Mouse (Mus musculus) kidney, adult 2 months (tissue): ENCODE results near the gene Sh2d1b2. TPM values are rescaled to one million over a fixed set of nuclear protein-coding genes. Genes with fewer than 3 reads are reported as not detected.
A peak's percentile ranks its signal among the peaks of the same experiment; 100 is the strongest.

ENCODE experiments used
- DNase-seq: peaks from one replicate; pipeline ENCODE4 v3.0.0; 2021
- H3K27ac ChIP-seq: fragments of 200-500 bp; 2 replicates; pipeline ENCODE4 v1.5.1; 2012; ENCODE audit warnings: low read depth, low read length, control low read depth, inconsistent platforms; ENCODE audit not compliant: insufficient read depth
- H3K27me3 ChIP-seq: fragments of 200-500 bp; replicated peaks from 2 replicates; pipeline ENCODE4 v1.6.1; 2012; ENCODE audit warnings: mild to moderate bottlenecking, moderate library complexity, low read length, inconsistent platforms; ENCODE audit not compliant: control insufficient read depth, insufficient read depth
- H3K36me3 ChIP-seq: fragments of 200-500 bp; 2 replicates; pipeline ENCODE4 v1.6.1; 2012; ENCODE audit warnings: mild to moderate bottlenecking, moderate library complexity, low read length, inconsistent platforms; ENCODE audit not compliant: control insufficient read depth, insufficient read depth
- H3K4me1 ChIP-seq: fragments of 200-500 bp; 2 replicates; pipeline ENCODE4 v1.6.1; 2011; ENCODE audit warnings: low read length; ENCODE audit not compliant: control insufficient read depth, insufficient read depth
- H3K4me3 ChIP-seq: fragments of 200-500 bp; 2 replicates; pipeline ENCODE4 v1.5.1; 2011; ENCODE audit warnings: mild to moderate bottlenecking, low read depth, low read length, control low read depth; ENCODE audit not compliant: insufficient read depth
- CTCF ChIP-seq: fragments of 200-500 bp; conservative IDR thresholded peaks from 2 replicates; pipeline ENCODE4 v1.5.1; 2011; ENCODE audit warnings: low read depth, mild to moderate bottlenecking, control low read depth, low read length, moderate library complexity, mixed read lengths; ENCODE audit not compliant: insufficient read depth, insufficient read length
- POLR2A ChIP-seq: fragments of 200-500 bp; IDR thresholded peaks from one replicate; pipeline ENCODE4 v1.6.1; 2011; ENCODE audit warnings: low read depth, low read length, control low read depth
- WGBS: fragments of 180-500 bp; shearing (Covaris S2); methylation state at CpG from one replicate; pipeline ENCODE4 v1.1.7; 2018; 5-methylcytosine and 5-hydroxymethylcytosine counted together
- polyA plus RNA-seq: library from polyadenylated mRNA; depleted of rRNA; stranded (reverse); fragments of >200 nt; gene quantifications from 2 replicates; pipeline ENCODE4 v1.2.3, GENCODE M21; 2012

The Sh2d1b2 gene
- polyA plus RNA-seq, 1 experiment = not detected

- Histone ChIP-seq H3K27ac (no peak overlapping the region), H3K4me1 (no peaks in the 10 kb centered on the region; the same call in 1 of the 2 replicates), H3K36me3 (no peaks in the 10 kb centered on the region), H3K27me3 (no peaks in the 10 kb centered on the region), H3K4me3 (no peak overlapping the region)
- TF ChIP-seq CTCF (no peak), POLR2A (no peak)
- peak; percentile 78 for DNase-seq
Observed at GRCm38 (mm10) chr1:170220351-170220750, 12.2 kb upstream of the Sh2d1b2 start.

- 72% methylated on average over 2 of the region's 2 CpGs for whole genome bisulfite sequencing
- no peak overlapping the region for H3K27ac ChIP-seq
- TF ChIP-seq POLR2A = no peak
- no peak for TF ChIP-seq CTCF
- no peak overlapping the region for H3K4me3 ChIP-seq
- H3K27me3 ChIP-seq = no peaks in the 10 kb centered on the region
- no peak for DNase-seq
- H3K4me1 ChIP-seq = no peaks in the 10 kb centered on the region; the same call in 1 of the 2 replicates
- H3K36me3 ChIP-seq = no peaks in the 10 kb centered on the region
Observed at GRCm38 (mm10) chr1:170223276-170223675, 9.3 kb upstream of the Sh2d1b2 start.

GRCm38 (mm10) chr1:170245016-170245415, 12.5 kb downstream of the Sh2d1b2 start:
- Histone ChIP-seq H3K4me1 (no peaks in the 10 kb centered on the region), H3K4me3 (no peak overlapping the region), H3K36me3 (no peaks in the 10 kb centered on the region), H3K27me3 (peaks cover 1% of the 10 kb centered on the region; the same call in 1 of the 2 replicates), H3K27ac (no peak overlapping the region)
- TF ChIP-seq CTCF = no peak
- no peak for TF ChIP-seq POLR2A
- WGBS = 75% methylated on average over 3 of the region's 3 CpGs
- no peak for DNase-seq

GRCm38 (mm10) chr1:170254893-170255559, 22.5 kb downstream of the Sh2d1b2 start:
- WGBS = 34% methylated on average over 30 of the region's 30 CpGs
- Histone ChIP-seq H3K4me1 (no peaks in the 10 kb centered on the region; the same call in 1 of the 2 replicates), H3K27me3 (no peaks in the 10 kb centered on the region), H3K36me3 (no peaks in the 10 kb centered on the region), H3K4me3 (peak overlapping the region; percentile 84), H3K27ac (no peak overlapping the region)
- no peak for DNase-seq
- TF ChIP-seq POLR2A (no peak), CTCF (no peak)

GRCm38 (mm10) chr1:170255560-170255910, 23.0 kb downstream of the Sh2d1b2 start:
- Histone ChIP-seq H3K4me3 (peak overlapping the region; percentile 84), H3K4me1 (no peaks in the 10 kb centered on the region; the same call in 1 of the 2 replicates), H3K27me3 (no peaks in the 10 kb centered on the region), H3K27ac (no peak overlapping the region), H3K36me3 (no peaks in the 10 kb centered on the region)
- WGBS = 19% methylated on average over 32 of the region's 32 CpGs
- peak; percentile 93 for DNase-seq
- TF ChIP-seq CTCF (no peak), POLR2A (no peak)

GRCm38 (mm10) chr1:170270281-170270680, 37.7 kb downstream of the Sh2d1b2 start:
- 83% methylated on average over 6 of the region's 6 CpGs for WGBS
- Histone ChIP-seq H3K4me3 (no peak overlapping the region), H3K36me3 (no peaks in the 10 kb centered on the region), H3K27ac (no peak overlapping the region), H3K27me3 (no peaks in the 10 kb centered on the region), H3K4me1 (no peaks in the 10 kb centered on the region)
- no peak for TF ChIP-seq POLR2A
- TF ChIP-seq CTCF = no peak
- no peak for DNase-seq

- TF ChIP-seq POLR2A (no peak), CTCF (no peak)
- 63% methylated on average over 4 of the region's 4 CpGs for WGBS
- no peak overlapping the region for H3K27ac ChIP-seq
- no peaks in the 10 kb centered on the region for H3K27me3 ChIP-seq
- no peaks in the 10 kb centered on the region for H3K4me1 ChIP-seq
- no peak for DNase-seq
- H3K36me3 ChIP-seq = no peaks in the 10 kb centered on the region
- no peak overlapping the region for H3K4me3 ChIP-seq
Observed at GRCm38 (mm10) chr1:170270696-170271095, 38.1 kb downstream of the Sh2d1b2 start.

GRCm38 (mm10) chr1:170273252-170273651, 40.7 kb downstream of the Sh2d1b2 start:
- no peak overlapping the region for H3K27ac ChIP-seq
- no peaks in the 10 kb centered on the region for H3K27me3 ChIP-seq
- TF ChIP-seq POLR2A (no peak), CTCF (no peak)

More at GRCm38 (mm10) chr1:170273252-170273651, 40.7 kb downstream of the Sh2d1b2 start:
- Histone ChIP-seq H3K4me3 (no peak overlapping the region), H3K36me3 (no peaks in the 10 kb centered on the region), H3K4me1 (no peaks in the 10 kb centered on the region)
- DNase-seq = no peak
